Mouse (Mus musculus) frontal cortex, postnatal 36 days (tissue): Measurements from ENCODE around the gene Olfr370.

Source experiments
- DNase-seq, 2 experiments: peaks; one replicate each; pipeline ENCODE4 v3.0.0; 2022; ENCODE audit warnings: low spot score in 2 of 2

Olfr370 gene

DNA sequence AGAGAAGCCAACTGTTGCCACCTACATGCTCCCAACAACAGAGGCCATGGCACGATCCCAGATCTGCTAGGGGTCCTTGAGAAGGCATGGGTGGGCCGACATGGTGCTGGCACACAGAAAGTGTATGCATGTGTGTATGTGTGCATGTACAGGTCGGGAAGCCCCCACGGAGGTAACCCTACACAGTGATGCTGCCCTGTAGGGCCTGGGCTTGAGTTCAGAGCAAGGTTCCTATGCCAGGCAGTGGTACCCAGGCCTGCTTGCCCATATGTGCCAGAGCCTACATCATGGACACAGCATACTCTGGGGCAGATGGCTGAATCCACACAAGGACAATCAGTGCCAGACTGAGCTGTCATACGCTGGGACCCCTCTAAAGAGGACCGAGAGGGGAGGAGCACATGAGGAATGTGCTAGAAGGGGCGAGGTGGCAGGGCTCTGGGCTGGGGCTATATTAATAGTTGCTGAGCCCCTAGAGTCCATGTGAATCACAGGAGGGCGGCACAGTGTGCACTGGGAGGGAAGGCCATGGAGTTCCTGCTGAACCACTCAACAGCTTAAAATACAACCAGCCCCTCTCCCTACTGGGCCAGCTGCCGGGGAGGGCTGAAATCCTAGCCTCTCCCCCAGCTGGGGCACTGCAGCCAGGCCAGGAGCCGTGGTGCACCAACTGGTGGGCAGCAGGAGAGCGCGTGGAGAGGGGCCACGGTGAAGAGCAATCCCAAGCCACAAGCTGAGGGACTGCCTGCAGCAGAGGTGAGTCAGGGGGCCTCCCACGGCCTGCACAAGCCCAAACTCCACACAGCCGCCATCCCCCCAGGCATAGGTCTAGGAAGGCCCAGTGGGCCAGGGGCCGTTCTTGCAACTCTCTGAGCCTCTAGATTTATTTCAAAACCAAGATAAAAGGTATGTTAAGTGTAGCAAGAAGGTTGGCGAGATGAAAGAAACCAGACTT, 40.3 kb downstream of the Olfr370 start:
- DNase-seq = no peak

DNA sequence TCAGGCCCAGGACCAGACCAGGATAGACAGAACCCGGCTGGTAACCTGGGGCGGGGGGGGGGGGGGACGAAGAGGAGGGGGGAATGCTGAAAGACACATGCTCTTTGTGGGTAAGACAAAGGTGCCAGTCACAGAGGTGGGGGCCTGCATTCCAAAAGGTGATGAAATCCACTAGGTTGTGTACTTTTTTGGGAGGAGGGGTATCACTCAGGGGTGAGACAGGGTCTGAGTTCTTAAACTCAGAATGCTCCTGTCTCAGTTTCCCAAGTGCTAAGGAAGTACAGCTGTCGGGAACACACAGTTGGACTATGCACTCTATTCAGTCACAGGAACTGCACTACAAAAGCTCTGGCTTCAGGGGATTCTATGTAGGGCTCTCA, 40.9 kb downstream of the Olfr370 start:
- no peak for DNase-seq

DNA sequence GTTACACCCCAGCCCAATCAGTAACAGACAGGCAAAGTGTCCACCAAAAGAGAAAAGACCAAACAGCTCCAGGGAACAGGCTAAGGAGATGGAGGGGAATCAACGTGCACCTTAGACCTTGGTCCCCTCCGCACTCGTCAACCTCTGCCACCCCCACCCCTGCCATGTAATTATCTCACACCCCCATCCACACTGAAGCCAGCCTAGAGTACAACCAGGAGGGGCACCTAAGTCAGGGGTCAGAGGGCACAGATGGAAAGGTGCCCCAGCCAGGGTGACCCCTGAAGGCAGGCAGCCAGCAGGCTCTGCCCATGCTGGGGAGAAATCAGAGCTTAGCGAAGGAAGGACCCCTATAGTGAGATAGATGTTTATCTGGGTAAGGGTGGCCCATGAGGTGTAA, 41.3 kb downstream of the Olfr370 start:
- DNase-seq = no peak

DNA sequence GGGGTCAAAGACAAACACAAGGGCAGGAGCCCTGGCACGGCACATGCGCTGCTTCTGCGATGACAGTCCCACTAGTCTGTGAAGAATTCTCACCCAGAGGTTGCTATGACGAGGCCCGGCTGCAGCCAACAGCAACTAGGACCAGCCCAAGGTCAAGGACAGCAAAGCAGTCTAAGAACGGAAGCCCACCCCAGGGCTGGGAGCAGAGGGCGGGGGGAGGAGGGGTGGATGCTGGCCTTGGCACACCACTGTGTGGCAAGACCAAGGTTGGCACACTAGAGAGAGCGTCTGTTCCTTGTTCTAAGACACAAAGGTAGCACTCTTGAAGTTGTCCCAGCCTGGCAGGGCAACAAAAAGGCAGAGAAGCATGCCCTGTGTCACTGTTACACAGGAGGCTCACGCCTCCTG, 41.8 kb downstream of the Olfr370 start:
- peak in 1 of 2 experiments; percentile 14 for DNase-seq

DNA sequence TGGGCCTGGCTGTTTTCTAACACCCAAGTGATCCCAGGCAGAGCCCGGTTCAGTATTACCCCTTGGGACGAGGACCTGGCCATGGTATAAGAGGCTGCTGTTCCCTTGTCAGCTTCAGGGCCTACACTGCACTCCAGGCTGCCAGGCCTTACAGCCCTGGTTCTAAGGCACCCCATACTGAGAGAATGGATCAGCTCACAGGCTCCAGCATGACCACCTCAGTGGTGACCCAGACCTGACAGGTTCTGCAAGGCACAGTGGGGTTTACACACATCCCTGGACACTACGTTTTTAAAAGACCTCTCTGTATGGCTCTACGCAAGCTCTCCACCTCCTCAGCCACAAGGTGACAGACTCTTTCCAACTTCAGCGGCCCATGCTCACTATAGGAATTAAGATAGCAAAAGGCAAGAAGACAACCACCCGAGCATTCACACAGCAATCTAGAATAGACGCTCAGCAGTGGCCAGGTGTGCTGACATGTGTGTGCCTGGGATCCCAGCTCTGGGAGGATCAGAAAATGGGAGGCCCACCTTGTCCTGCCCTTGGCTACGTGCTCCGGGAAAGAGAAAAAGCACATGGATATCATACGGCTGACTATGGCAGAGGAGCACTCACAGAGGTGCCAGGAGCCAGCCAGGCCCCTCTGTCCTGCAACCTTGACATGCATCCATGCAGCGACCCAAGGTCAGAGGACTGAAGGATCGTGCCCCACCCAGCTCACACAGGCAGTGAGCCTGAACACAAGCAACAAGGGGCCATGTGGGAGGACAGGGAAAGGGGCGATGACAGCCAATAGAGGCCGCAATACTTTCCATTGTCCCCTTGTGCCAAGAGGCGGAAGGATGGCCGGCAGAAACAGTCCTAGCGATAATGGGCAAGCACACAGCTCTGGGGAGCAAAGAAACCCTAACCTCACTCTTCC, 42.8 kb downstream of the Olfr370 start:
- DNase-seq = peak in 1 of 2 experiments; percentile 14

DNA sequence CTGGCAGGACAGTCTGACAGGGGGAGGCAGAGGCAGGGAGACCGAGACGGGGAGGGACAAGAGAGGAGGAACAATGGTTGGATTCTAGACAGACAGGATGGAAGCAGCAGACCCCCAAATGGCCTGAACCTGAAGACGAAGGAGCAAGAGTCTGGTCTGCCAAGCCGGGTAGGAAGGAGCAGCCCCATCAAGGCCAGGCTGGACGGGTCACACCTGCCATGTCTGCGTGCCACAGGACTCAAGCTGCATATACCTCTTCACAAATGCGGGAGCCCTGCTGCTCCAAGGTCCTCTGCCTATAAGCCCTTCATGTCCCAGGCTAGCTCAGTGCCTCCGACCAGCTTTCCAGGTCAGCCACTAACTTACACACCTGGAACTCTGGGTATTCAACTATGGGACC, 44.1 kb downstream of the Olfr370 start:
- DNase-seq = peak in 1 of 2 experiments; percentile 1

DNA sequence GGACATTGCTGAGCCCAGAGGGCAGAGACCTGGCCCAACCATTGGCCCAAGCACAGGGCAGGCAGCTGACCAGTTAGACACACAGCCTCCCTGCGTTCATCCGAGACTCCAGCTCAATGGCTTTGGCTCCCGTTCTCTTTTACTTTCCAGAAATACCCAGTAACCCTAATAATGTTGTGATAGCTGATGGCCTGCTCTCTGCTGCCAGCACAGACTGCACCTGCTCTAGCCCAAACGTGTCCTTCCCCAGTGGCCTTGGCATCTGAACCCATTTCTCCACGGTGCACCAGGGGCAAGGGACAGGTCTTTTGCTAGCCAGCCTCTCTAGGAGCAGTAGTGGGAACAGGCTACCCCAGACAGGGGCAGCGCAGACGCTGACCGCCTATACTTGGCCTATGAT, 45.2 kb downstream of the Olfr370 start:
- DNase-seq = no peak

DNA sequence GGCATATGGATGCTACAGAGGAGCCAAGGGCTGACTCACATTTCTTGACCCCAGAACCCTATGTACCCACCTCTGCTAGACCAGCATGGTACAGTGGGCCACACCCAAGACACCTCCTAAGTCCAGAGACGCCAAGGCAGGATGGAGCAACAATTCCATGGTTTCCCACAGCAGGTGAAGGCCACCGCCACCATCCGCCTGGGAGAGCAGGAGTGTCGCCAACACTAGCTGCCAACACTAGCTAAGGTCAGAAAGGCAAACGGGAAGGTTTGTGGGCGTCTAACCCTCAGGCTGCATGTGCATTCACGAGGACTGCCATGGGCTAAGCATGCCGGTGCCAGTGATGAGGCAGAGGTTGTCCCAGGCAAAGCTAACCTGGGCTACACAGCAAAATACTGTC, 46.6 kb downstream of the Olfr370 start:
- no peak for DNase-seq

DNA sequence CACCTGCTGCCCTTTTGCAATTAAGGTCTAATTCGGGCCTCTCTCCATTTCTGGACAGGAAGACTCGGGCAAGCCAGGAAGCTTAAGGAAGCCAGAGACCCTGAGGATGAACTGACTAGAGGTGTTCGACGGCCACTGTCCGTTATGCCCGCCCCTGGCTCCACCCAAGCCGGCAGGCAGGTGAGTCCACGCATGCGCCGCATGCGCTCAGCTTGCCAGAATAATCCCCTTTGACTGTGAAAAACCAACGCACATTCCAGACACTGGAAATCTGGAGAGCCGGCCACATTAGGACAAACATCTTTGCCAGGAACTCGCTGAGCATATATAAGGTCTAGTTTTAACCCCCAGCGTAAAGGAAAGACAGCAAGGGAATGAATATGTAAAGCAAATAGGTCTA, 47.7 kb downstream of the Olfr370 start:
- no peak for DNase-seq

DNA sequence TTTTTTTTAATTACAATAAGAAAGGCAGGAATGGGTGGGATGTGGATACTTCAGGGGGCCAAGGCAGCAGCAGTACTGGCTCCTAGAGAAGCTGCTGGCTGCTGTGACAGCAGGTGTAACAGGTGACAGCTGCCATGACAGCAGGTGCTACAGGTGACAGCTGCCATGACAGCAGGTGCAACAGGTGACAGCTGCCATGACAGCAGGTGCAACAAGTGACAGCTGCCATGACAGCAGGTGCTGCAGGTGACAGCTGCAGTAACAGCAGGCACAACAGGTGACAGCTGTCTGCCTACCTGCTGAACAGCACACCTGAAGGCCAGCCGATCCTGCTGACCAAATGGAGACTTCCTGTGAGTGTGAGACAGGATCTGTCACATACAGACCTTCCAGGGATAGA, 49.2 kb downstream of the Olfr370 start:
- DNase-seq = no peak

DNA sequence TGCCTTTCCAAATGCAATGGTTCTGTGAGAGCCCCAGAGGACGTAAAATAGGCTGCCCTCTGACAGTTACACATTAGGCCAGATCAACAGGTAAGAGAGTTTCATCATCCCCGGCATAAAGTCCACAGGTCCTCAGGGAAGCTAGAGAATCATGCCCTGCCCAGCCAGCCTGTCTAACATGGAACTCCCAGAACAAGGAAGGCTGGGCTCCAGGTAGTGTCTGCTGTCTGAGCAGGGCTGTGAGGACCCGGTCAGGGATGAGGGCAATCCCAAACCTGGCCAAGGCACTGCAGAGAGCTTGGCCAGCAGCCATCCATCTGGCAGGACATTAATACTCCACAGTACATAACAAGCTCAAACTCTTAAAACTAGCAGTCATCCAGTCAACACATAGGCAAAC, 49.8 kb downstream of the Olfr370 start:
- no peak for DNase-seq

DNA sequence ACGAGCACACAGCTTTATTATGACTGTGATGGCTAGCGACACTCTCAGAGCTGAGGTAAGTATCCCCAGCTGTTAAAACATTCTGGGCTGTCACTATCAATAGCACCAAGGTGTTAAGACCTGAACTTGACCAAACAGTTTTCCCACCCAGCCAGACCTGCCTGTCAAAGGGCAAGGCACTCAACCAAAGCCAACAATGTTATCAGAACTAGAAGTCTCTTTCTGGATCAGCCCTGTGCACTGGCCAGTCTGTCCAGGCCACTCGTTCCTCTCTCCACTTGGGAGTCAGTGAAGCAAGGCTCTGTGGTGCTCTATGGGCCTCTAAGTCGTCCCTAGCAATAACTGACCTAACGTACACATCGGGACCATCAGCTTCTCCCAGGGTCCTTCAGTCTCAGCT, 52.1 kb downstream of the Olfr370 start:
- DNase-seq = no peak

DNA sequence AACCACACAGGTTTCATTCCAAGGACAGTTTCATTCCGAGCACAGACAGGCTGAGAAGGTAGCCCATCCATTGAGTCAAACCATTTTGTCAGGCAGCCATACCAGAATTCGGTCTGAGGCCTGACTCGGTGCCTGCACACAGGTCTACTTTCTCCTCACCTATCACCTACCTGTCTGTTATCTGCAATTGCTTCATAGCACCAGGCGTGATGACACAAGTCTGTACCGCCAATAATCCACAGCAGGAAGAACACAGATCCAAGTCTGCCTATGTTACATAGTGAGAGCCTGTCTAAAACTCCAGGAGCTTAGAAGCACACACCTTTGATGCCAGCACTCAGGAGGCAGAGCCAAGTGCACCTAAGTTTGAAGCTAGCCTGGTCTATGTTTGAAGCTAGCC, 53.3 kb downstream of the Olfr370 start:
- no peak for DNase-seq

DNA sequence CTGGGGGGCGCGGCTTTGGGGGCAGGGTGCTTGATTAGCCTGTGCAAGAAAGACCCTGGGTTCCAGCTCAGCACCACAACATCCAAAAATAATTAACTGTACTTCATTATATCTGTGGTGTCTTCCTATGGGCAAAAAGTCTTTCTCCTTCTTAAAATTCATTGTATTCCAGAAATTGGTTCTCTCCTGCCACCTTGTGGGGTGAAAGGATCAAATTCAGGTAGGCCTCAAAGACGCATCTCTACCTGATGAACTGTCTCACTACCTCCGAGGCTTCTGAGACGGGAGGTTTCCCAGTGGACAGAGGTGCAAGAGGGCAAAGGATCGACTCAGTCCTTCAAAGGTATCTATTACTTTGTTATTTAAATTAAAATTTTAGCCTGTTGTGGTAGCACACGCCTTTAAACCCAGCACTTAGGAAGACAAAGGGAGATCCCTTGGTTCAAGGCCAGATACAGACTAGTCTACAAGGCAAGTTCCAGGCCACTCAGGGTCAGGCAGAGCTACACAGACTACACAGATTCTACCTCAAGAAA, 55.0 kb downstream of the Olfr370 start:
- no peak for DNase-seq

DNA sequence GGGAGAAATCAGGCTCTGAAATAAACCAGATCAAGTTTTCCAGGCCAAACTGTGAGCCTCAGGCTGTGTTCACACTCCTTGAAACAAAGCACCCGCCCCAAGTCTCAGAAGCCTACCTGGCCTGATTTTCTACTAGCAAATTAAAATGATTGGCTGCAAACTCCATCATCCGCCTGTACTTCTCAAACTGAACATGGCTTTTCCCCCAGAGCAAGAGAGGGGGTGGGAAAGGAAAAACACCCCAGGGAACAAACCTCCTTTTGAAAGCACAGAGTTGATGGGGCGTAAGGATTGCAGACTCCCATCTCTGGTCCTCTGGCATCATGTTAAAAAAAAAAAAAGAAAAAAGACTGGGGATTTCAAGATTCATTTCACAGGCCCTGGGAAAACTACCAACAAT, 57.1 kb downstream of the Olfr370 start:
- DNase-seq = no peak

DNA sequence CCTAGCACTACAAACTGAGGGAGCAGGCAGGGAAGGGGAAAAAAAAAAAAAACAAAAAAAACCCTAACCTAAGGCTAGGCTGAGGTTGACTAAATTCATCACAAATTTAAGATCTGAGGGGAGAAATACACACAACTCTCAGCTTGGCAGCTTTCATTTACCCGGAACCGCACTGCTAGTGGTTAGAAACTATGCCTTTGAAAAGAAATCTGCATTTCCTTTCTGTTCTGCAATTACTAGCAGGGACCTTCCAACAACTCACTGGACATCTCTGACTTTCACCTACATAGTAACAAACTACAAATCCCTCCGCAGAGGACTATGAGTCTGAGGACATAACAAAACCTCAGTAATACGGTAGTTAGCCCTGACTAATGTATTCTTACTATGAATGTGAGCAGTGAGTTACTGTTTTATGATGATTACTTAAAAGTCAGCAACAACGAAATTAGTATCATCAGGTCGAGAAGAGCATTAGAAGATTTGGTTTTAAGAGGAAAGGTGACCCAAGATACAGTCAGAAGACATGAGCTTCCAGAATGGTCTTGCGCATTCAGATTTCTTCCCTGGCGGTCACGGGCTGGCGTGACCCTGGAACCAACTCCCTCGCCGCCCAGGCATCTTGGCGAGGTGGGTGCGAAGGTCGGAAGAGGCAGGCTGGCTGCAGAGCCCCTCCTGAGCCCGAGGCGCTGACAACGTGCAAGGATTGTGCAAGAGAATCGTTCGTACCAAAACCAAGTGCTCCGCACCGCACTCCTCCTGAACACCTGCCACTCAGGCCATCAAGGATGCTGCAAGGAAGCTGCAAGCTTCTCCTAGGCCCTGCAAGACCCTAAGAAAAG, 58.0 kb downstream of the Olfr370 start:
- no peak for DNase-seq

DNA sequence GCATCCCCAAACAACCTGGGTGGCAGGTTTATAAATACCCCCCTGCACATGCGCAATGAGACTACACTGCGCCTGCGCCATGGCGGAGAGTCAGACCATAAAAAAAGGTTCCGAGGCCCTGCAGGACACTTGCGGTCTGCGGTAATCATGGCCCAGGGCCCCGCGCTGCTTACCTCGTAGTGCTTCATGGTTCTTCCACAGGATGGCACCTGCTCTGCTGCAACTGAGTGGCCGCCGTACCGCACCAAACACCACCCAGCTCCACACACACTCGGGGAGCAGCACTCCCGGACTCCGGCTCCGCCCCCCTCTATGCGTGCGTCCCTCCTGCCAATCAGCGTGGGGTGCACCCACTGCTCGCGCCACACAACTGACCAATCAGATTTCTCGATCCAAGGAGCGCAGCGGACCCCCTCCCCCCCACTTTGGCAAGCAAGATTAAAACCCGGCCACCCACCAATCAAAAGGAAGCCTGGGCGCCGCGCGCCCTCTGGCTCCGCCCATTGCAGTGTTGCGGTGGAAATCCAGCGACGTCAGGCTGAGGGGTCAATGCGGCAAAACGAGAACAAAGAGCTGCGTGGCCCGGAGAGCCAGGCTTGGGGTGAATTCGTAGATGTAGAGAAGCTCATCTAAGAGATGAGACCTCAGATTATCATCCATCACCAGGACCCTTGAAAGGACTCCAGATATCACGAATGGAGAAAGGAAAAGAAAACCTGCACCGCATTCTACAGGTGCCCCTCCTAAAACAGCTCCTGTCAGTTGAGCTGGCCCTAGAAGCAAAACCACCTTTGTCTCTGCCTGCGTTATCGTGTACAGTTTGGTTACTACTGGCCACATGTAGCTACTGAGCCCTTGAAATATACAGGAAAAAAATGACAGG, 58.8 kb downstream of the Olfr370 start:
- DNase-seq = peak; percentile 95 to 97
